Mouse (Mus musculus) stomach, postnatal 0 days (tissue): ENCODE measurements around the gene Nodal. TPM values are rescaled to one million over a fixed set of nuclear protein-coding genes. Genes with fewer than 3 reads are reported as not detected.

Experiments
- ATAC-seq: fragments of 200-750 bp; cut with Nextera tagmentation; 2 replicates; pipeline ENCODE4 v1.8.0; 2017; ENCODE audit not compliant: low FRiP score, low TSS enrichment
- DNase-seq: peaks from one replicate; pipeline ENCODE4 v3.0.0-alpha.2; 2016; ENCODE audit warnings: low spot score
- H3K27ac ChIP-seq: fragments of 300-500 bp; sonication (generic); replicated peaks from 2 replicates; pipeline ENCODE4 v1.5.1; 2014; ENCODE audit warnings: mild to moderate bottlenecking, control low read depth
- H3K27me3 ChIP-seq: fragments of 300-500 bp; sonication (generic); 2 replicates; pipeline ENCODE4 v1.6.1; 2014; ENCODE audit warnings: low read length; ENCODE audit not compliant: control insufficient read depth, insufficient read depth
- H3K36me3 ChIP-seq: fragments of 300-500 bp; sonication (generic); 2 replicates; pipeline ENCODE4 v1.6.1; 2014; ENCODE audit warnings: low read length, mixed read lengths; ENCODE audit not compliant: control insufficient read depth, insufficient read depth
- H3K4me1 ChIP-seq: fragments of 300-500 bp; sonication (generic); replicated peaks from 2 replicates; pipeline ENCODE4 v1.6.1; 2014; ENCODE audit warnings: antibody characterized with exemption; ENCODE audit not compliant: control insufficient read depth, insufficient read depth
- H3K4me2 ChIP-seq: fragments of 300-500 bp; sonication (generic); replicated peaks from 2 replicates; pipeline ENCODE4 v1.6.1; 2014; ENCODE audit warnings: low read depth, mild to moderate bottlenecking, control low read depth, moderate library complexity
- H3K4me3 ChIP-seq: fragments of 300-500 bp; sonication (generic); 2 replicates; pipeline ENCODE4 v1.5.1; 2014; ENCODE audit warnings: low read depth, low read length, control low read depth
- H3K9ac ChIP-seq: fragments of 300-500 bp; sonication (generic); 2 replicates; pipeline ENCODE4 v1.6.1; 2014; ENCODE audit warnings: mild to moderate bottlenecking, low read length, control low read depth, mixed read lengths
- H3K9me3 ChIP-seq: fragments of 300-500 bp; sonication (generic); 2 replicates; pipeline ENCODE4 v1.6.1; 2016; ENCODE audit warnings: low read length; ENCODE audit not compliant: control insufficient read depth
- CTCF ChIP-seq: IDR thresholded peaks from 2 replicates; pipeline ENCODE4 v1.5.1; 2016; ENCODE audit warnings: antibody characterized with exemption, low read depth, mild to moderate bottlenecking, moderate library complexity
- EP300 ChIP-seq: optimal IDR thresholded peaks from 2 replicates; pipeline ENCODE3; 2016; ENCODE audit warnings: antibody characterized with exemption
- WGBS: fragments of 180-500 bp; shearing (Covaris S2); extraction: QIAGEN DNeasy Blood & Tissue Kit; methylation state at CpG from one replicate; pipeline ENCODE4 v1.1.7; 2014; 5-methylcytosine and 5-hydroxymethylcytosine counted together
- polyA plus RNA-seq: library from polyadenylated mRNA; unstranded; fragments of >200 nt; fragmentation: Nextera tagmentation; extraction: Ambion mirVana; gene quantifications from 2 replicates; pipeline ENCODE4 v1.2.1, GENCODE M21; 2015

The Nodal gene
- polyA plus RNA-seq, 1 experiment from 2014 or later: not detected

GRCm38 (mm10) chr10:61382281-61382731 is 35.5 kb upstream of the Nodal start:
- Histone ChIP-seq H3K36me3 (no peaks in the 10 kb centered on the region; the same call in 1 of the 2 replicates), H3K27ac (no peak overlapping the region), H3K4me3 (peak overlapping the region; percentile 66), H3K4me2 (peak overlapping the region; percentile 93), H3K9me3 (no peaks in the 10 kb centered on the region), H3K9ac (peak overlapping the region; percentile 71), H3K4me1 (peaks cover 12% of the 10 kb centered on the region), H3K27me3 (no peaks in the 10 kb centered on the region)
- DNase-seq (no peak), ATAC-seq (no peak)
- 10% methylated on average over 8 of the region's 8 CpGs for WGBS
- TF ChIP-seq EP300: no peak
- TF ChIP-seq CTCF: no peak

- Histone ChIP-seq H3K9ac (peak within 1 kb of the TSS; percentile 71), H3K4me1 (peaks cover 12% of the 10 kb centered on the region), H3K27me3 (no peaks in the 10 kb centered on the region), H3K9me3 (no peaks in the 10 kb centered on the region), H3K4me2 (peak within 1 kb of the TSS; percentile 93), H3K27ac (peak within 1 kb of the TSS; percentile 49), H3K4me3 (peak within 1 kb of the TSS; percentile 66), H3K36me3 (no peaks in the 10 kb centered on the region; the same call in 1 of the 2 replicates)
- ATAC-seq (peak; percentile 78), DNase-seq (peak; percentile 79)
- TF ChIP-seq CTCF (peak; percentile 5; the same call in 1 of the 2 replicates), EP300 (no peak)
- under 1% methylated on average over 59 of the region's 60 CpGs for WGBS
These were observed 34.6 kb upstream of the Nodal start, which contains the start of gene Pald1 for GRCm38 (mm10) chr10:61383021-61383714. TSS of gene Pald1 (minus strand) at chr10:61383530.

- H3K27ac ChIP-seq: no peak overlapping the region
- no peak for TF ChIP-seq EP300
- TF ChIP-seq CTCF: no peak
- peak overlapping the region; percentile 66 for H3K4me3 ChIP-seq
- peak overlapping the region; percentile 93 for H3K4me2 ChIP-seq
- ATAC-seq: peak; percentile 24
- peak overlapping the region; percentile 71 for H3K9ac ChIP-seq
- no peaks in the 10 kb centered on the region for H3K27me3 ChIP-seq
- no peak for DNase-seq
- H3K36me3 ChIP-seq: no peaks in the 10 kb centered on the region; the same call in 1 of the 2 replicates
- WGBS: 8% methylated on average over 11 of the region's 11 CpGs
- H3K9me3 ChIP-seq: no peaks in the 10 kb centered on the region
- H3K4me1 ChIP-seq: peaks cover 12% of the 10 kb centered on the region
These were observed 34.1 kb upstream of the Nodal start for GRCm38 (mm10) chr10:61383715-61384047.

GRCm38 (mm10) chr10:61385174-61385573 is 32.6 kb upstream of the Nodal start:
- no peak for TF ChIP-seq EP300
- TF ChIP-seq CTCF: no peak
- Histone ChIP-seq H3K9me3 (no peaks in the 10 kb centered on the region), H3K4me3 (no peak overlapping the region), H3K9ac (no peak overlapping the region), H3K27me3 (no peaks in the 10 kb centered on the region), H3K4me1 (peaks cover 9% of the 10 kb centered on the region), H3K4me2 (no peak overlapping the region), H3K36me3 (no peaks in the 10 kb centered on the region; the same call in 1 of the 2 replicates), H3K27ac (no peak overlapping the region)
- WGBS: 79% methylated on average over 6 of the region's 6 CpGs
- no peak for DNase-seq
- ATAC-seq: no peak

- Histone ChIP-seq H3K9ac (no peak overlapping the region), H3K27ac (no peak overlapping the region), H3K4me2 (no peak overlapping the region), H3K36me3 (no peaks in the 10 kb centered on the region; the same call in 1 of the 2 replicates), H3K4me3 (no peak overlapping the region), H3K4me1 (peaks cover 9% of the 10 kb centered on the region), H3K27me3 (no peaks in the 10 kb centered on the region), H3K9me3 (no peaks in the 10 kb centered on the region)
- TF ChIP-seq EP300: no peak
- no peak for TF ChIP-seq CTCF
- 55% methylated on average over 6 of the region's 6 CpGs for WGBS
- ATAC-seq: no peak
- no peak for DNase-seq
These were observed 31.5 kb upstream of the Nodal start for GRCm38 (mm10) chr10:61386284-61386683.

- no peaks in the 10 kb centered on the region for H3K36me3 ChIP-seq
- TF ChIP-seq EP300: no peak
- TF ChIP-seq CTCF: no peak
- H3K4me3 ChIP-seq: no peak overlapping the region
- no peak overlapping the region for H3K9ac ChIP-seq
- ATAC-seq (no peak), DNase-seq (no peak)
- no peaks in the 10 kb centered on the region for H3K9me3 ChIP-seq
- H3K4me1 ChIP-seq: no peaks in the 10 kb centered on the region
- no peak overlapping the region for H3K27ac ChIP-seq
- no peak overlapping the region for H3K4me2 ChIP-seq
- 71% methylated on average over 5 of the region's 5 CpGs for WGBS
- H3K27me3 ChIP-seq: no peaks in the 10 kb centered on the region
These were observed 28.8 kb upstream of the Nodal start for GRCm38 (mm10) chr10:61389020-61389419.
